Mouse (Mus musculus) retina, adult 2 months (tissue): Measurements from ENCODE around the gene Rangap1.
A peak's percentile ranks its signal among the peaks of the same experiment; 100 is the strongest.

ENCODE experiments used
- DNase-seq: peaks from one replicate; pipeline ENCODE4 v3.0.0-alpha.2; 2012; ENCODE audit warnings: low read depth, low spot score

The Rangap1 gene

GRCm38 (mm10) chr15:81744992-81745600 lies at the start of gene Rangap1, which contains the start of gene Zc3h7b:
Gene Rangap1 (minus strand): TSS chr15:81745530.
Gene Zc3h7b (plus strand): TSS chr15:81745057.
- no peak for DNase-seq

DNA sequence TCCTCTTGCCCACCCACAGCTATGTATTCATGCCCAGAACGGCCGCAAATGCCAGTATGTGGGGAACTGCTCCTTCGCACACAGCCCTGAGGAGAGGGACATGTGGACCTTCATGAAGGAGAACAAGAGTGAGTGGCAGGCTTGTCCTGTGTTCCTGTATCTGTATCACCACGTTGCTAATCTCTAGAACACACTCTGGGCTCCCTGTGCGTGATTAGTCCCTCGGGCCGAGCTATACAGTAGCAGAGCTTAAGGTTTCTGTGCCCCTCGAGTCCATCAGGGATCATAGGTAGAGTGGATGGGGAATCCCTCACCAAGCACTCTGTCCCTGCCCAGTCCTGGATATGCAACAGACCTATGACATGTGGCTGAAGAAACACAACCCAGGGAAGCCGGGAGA lies 47.1 kb upstream of the Rangap1 start:
- no peak for DNase-seq

GRCm38 (mm10) chr15:81787525-81787924 lies 42.2 kb upstream of the Rangap1 start:
- no peak for DNase-seq

- no peak for DNase-seq
Observed at GRCm38 (mm10) chr15:81785701-81786100, 40.4 kb upstream of the Rangap1 start.

DNA sequence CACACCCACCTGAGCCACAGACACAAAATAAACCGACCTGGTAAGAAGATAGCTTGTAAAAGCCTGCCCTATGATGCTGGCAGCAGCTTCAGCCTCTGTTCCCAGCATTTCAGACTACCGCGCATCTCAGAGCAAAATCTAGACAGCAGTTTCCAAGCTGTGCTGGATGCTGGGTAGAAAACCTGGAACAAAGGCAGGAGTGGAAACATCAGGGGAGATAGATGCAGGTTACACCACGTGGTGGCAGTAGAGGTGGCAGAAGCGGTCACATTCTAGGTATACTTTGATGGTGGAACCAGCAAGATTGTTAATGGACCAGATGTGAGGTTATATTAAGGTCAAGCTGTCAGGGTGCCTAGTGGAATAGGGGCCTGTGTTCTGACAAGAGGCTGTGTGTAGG lies 39.4 kb upstream of the Rangap1 start:
- no peak for DNase-seq

- no peak for DNase-seq
Observed at GRCm38 (mm10) chr15:81781816-81782215, 36.5 kb upstream of the Rangap1 start.

GRCm38 (mm10) chr15:81776631-81777422 lies 31.5 kb upstream of the Rangap1 start:
- DNase-seq: no peak

GRCm38 (mm10) chr15:81774505-81775171 lies 29.3 kb upstream of the Rangap1 start:
- no peak for DNase-seq

- DNase-seq: no peak
Observed at GRCm38 (mm10) chr15:81772431-81773120, 27.2 kb upstream of the Rangap1 start.

GRCm38 (mm10) chr15:81769037-81769436 lies 23.7 kb upstream of the Rangap1 start:
- DNase-seq: no peak

- DNase-seq: no peak
Observed at GRCm38 (mm10) chr15:81766439-81766838, 21.1 kb upstream of the Rangap1 start.

GRCm38 (mm10) chr15:81765651-81766050 lies 20.3 kb upstream of the Rangap1 start:
- DNase-seq: no peak

GRCm38 (mm10) chr15:81764573-81764972 lies 19.2 kb upstream of the Rangap1 start:
- DNase-seq: no peak

DNA sequence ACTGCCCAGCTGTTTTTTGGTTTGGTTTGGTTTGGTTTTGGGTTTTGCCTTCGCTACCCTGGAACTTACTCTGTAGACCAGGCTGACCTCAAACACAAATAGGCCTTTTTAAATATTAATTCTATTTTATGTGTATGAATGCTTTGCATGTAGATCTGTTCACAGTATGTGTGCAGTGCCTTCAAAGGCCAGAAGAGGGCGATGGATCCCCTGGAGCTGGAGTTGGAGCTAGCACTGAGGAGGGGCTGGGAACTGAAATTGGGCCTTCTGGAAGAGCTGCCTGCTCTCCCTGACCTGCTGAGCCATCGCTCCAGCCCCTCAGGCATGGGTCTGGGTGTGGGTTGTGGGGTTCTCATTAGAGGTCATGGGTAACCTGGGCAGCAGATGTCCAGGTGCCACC lies 16.6 kb upstream of the Rangap1 start:
- no peak for DNase-seq

GRCm38 (mm10) chr15:81761381-81761780 lies 16.1 kb upstream of the Rangap1 start:
- no peak for DNase-seq

GRCm38 (mm10) chr15:81760361-81761079 lies 15.2 kb upstream of the Rangap1 start:
- no peak for DNase-seq

DNA sequence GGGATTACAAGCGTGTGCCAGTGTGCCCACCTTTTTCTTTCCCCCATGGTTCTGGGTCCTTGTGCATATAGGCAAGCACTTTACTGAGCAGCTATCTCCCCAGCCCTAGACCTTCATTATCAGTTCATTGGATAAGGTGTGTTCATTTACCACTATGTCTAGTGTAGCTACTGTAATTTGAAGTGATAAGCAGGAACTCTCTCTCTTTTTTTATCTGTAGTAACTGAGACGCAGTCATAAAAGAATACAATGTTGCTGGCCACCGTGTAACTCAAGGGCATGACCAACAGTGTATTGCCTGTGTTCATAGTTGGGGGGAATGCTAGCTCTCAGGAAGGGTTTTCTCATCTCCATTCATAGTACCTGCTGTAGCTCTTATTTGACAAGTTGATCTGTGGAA lies 14.2 kb upstream of the Rangap1 start:
- DNase-seq: no peak

DNA sequence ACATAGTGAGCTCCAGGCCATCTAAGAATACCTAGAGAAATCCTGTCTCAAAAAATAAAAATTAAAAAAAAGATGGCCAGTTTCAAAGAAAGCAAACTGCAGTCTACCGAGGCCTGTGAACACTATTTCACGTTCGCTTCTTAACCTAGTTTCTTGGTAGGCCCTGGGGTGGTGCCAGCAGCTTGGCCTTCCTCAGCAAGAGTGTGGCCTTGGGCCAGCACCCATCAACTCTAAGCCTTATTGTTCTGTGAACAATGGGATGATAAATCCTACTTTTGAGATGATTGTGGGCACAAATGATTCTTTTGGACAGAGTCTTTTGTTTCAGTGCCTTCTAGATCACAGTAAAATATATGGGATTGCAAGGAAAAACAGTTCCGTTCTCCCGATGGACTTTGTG lies 13.4 kb upstream of the Rangap1 start:
- no peak for DNase-seq

DNA sequence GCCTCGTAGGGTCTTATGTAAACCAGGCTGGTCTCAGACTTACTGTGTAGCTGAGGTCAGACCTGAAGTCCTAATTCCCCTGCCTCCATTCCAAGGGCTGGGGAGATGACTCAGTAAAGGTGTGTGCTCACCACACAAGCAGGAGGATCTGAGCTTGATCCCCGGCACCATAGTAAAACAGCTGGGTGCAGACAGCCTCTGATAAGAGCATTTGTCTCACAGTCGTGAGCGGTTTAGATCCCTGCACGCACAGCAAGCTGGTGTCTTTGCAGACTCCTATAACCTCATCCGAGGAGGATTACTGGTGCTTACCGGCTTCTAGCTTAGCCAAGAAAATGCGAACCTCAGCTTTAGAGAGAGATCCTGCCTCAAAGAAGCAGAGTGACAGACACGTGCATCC lies 8.3 kb upstream of the Rangap1 start:
- DNase-seq: peak; percentile 46

DNA sequence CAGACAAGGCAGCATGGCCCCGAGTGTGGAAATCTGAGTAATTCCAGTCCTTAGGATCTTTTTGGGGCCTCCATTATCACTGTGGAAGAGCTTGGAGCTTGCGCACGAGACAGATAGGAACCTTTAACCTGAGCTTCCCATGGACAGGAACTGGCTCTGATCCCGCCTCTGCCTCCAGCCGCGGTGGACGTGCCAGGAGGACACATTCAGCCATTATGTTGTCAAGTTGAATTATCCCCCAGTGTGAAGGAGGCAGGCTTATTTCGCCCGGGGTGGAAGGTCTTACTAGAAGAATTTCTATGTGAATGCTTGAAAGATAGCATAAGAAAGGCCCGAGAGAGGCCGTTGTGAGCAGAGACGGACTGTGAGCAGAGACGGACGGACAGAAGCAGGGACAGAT lies 4.4 kb upstream of the Rangap1 start:
- DNase-seq: no peak

DNA sequence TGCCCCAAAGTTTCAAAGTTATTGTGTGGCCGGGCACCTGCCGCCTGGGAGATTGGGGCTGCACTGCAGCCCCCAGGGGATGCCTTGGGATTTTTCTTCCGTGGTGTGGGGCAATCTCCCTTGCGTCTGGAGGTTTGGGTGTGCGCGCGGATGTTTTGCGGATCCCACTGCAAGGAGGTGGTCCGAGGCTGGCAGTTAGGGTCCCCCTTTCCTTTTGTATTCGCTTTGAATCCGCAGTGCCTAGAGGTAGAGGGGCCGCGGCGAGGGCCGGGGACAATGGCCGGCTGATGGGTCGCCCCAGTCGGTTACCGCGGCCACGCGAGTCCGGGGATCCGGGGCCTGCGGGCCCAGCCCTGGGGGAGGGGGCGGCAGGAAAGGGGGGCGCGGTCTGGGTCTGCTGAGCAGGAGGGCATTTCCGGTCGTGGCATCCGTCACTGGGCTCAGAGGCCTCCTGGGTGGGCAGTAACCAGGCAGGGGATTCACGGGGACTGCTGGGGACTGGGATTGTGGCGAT lies 328 bp upstream of the Rangap1 start:
- no peak for DNase-seq
